Mouse (Mus musculus): Measurements from ENCODE around the gene Olfr99. TPM values are rescaled to one million over a fixed set of nuclear protein-coding genes. Genes with fewer than 3 reads are reported as not detected.

Olfr99 gene
- not detected in 2 replicates for polyA plus RNA-seq (2015; fragmentation: Nextera tagmentation; extraction: Ambion mirVana)

DNA sequence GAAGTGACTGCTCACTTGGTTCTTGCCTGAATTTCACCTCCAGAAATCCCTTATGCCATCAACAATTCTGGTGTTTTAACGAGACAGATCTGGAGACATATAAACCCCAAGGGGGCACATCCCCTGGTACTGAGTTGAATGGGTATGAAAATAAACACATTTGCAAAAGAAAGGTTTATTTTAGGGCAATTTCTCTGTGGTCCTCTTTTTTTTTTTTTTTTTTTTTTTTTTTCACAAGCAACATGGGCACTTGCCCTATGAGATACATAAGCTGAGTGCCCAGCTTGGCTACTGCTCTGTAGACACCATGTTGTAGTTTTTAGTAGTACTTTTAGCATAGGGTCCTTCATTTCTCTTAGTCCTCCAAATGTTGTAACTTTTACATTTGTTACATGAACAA lies at the start of gene Olfr99:
Gene Olfr99, minus strand, starts transcription at position 101 of the 400 bp plus-strand sequence.
- WGBS = 74% methylated on average over 1 of the region's 1 CpGs
- no peak for ATAC-seq (ENCODE audit: low FRiP score)
- no peak within 1 kb of the TSS for H3K4me2 ChIP-seq
- no peak within 1 kb of the TSS for H3K9ac ChIP-seq (replicated peaks)
- no peaks in the 10 kb centered on the region for H3K27me3 ChIP-seq (replicated peaks)
- H3K9me3 ChIP-seq (replicated peaks) = no peaks in the 10 kb centered on the region
- no peaks in the 10 kb centered on the region for H3K4me1 ChIP-seq
- no peak within 1 kb of the TSS for H3K4me3 ChIP-seq (replicated peaks)
- no peak within 1 kb of the TSS for H3K27ac ChIP-seq (replicated peaks)
- H3K36me3 ChIP-seq = no peaks in the 10 kb centered on the region

- Histone ChIP-seq H3K4me1 (no peaks in the 10 kb centered on the region), H3K27ac (replicated peaks) (no peak within 1 kb of the TSS), H3K27me3 (replicated peaks) (no peaks in the 10 kb centered on the region), H3K4me3 (replicated peaks) (no peak within 1 kb of the TSS), H3K36me3 (no peaks in the 10 kb centered on the region), H3K9me3 (replicated peaks) (no peaks in the 10 kb centered on the region), H3K4me2 (no peak within 1 kb of the TSS), H3K9ac (replicated peaks) (no peak within 1 kb of the TSS)
- ATAC-seq (ENCODE audit: low FRiP score) = no peak
Measured at GRCm38 (mm10) chr17:37316954-37317353, 33.7 kb upstream of the Olfr99 start, which contains the start of gene Olfr102. Gene Olfr102, minus strand, starts transcription at chr17:37317054.

GRCm38 (mm10) chr17:37310146-37310699 lies 27.0 kb upstream of the Olfr99 start:
- no peaks in the 10 kb centered on the region for H3K4me1 ChIP-seq
- ATAC-seq (ENCODE audit: low FRiP score) = no peak
- 51% methylated on average over 2 of the region's 2 CpGs for WGBS

GRCm38 (mm10) chr17:37308483-37308882 lies 25.2 kb upstream of the Olfr99 start:
- H3K27ac ChIP-seq (replicated peaks) = no peak overlapping the region
- no peak overlapping the region for H3K4me3 ChIP-seq (replicated peaks)
- ATAC-seq (ENCODE audit: low FRiP score) = no peak
- H3K27me3 ChIP-seq (replicated peaks) = no peaks in the 10 kb centered on the region
- no peak overlapping the region for H3K4me2 ChIP-seq
- no peaks in the 10 kb centered on the region for H3K4me1 ChIP-seq
- H3K9ac ChIP-seq (replicated peaks) = no peak overlapping the region
- WGBS = 44% methylated on average over 4 of the region's 4 CpGs
- no peaks in the 10 kb centered on the region for H3K9me3 ChIP-seq (replicated peaks)
- no peaks in the 10 kb centered on the region for H3K36me3 ChIP-seq

More at GRCm38 (mm10) chr17:37310146-37310699, 27.0 kb upstream of the Olfr99 start:
- no peaks in the 10 kb centered on the region for H3K27me3 ChIP-seq (replicated peaks)
- H3K27ac ChIP-seq (replicated peaks) = no peak overlapping the region
- H3K9ac ChIP-seq (replicated peaks) = no peak overlapping the region
- no peaks in the 10 kb centered on the region for H3K36me3 ChIP-seq
- no peak overlapping the region for H3K4me2 ChIP-seq
- H3K9me3 ChIP-seq (replicated peaks) = no peaks in the 10 kb centered on the region
- no peak overlapping the region for H3K4me3 ChIP-seq (replicated peaks)

GRCm38 (mm10) chr17:37304213-37304612 lies 21.0 kb upstream of the Olfr99 start, which contains the start of gene Olfr101:
Gene Olfr101, minus strand, starts transcription at chr17:37304313.
- no peak for ATAC-seq (ENCODE audit: low FRiP score)
- no peak within 1 kb of the TSS for H3K27ac ChIP-seq (replicated peaks)
- H3K36me3 ChIP-seq = no peaks in the 10 kb centered on the region
- H3K4me2 ChIP-seq = no peak within 1 kb of the TSS
- no peak within 1 kb of the TSS for H3K4me3 ChIP-seq (replicated peaks)
- no peaks in the 10 kb centered on the region for H3K27me3 ChIP-seq (replicated peaks)
- no peak within 1 kb of the TSS for H3K9ac ChIP-seq (replicated peaks)
- WGBS = 82% methylated on average over 4 of the region's 4 CpGs
- no peaks in the 10 kb centered on the region for H3K9me3 ChIP-seq (replicated peaks)
- H3K4me1 ChIP-seq = no peaks in the 10 kb centered on the region

DNA sequence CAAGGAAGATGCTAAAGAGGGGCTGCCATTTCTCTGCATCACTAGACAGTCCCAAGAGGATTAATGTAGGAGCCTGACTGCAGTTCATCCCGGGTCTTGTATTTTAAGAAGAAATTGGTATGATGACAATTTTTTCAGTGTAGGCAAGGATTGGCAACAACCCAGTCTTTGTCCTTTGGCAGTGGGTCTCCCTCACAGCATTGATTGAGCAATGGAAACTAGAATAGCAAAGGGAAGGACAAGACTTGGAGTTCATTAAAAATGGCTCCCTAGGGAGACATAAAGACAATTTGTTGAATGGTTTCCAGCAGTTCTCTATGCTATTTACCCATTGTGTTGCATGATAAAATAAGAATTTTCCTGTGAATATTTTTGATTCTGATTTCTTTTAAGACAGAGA lies 2.9 kb downstream of the Olfr99 start:
- Histone ChIP-seq H3K27me3 (replicated peaks) (no peaks in the 10 kb centered on the region), H3K4me2 (no peak overlapping the region), H3K36me3 (no peaks in the 10 kb centered on the region), H3K27ac (replicated peaks) (no peak overlapping the region), H3K4me1 (no peaks in the 10 kb centered on the region), H3K9ac (replicated peaks) (no peak overlapping the region), H3K4me3 (replicated peaks) (no peak overlapping the region), H3K9me3 (replicated peaks) (no peaks in the 10 kb centered on the region)
- WGBS = 89% methylated on average over 1 of the region's 1 CpGs
- ATAC-seq (ENCODE audit: low FRiP score) = no peak

DNA sequence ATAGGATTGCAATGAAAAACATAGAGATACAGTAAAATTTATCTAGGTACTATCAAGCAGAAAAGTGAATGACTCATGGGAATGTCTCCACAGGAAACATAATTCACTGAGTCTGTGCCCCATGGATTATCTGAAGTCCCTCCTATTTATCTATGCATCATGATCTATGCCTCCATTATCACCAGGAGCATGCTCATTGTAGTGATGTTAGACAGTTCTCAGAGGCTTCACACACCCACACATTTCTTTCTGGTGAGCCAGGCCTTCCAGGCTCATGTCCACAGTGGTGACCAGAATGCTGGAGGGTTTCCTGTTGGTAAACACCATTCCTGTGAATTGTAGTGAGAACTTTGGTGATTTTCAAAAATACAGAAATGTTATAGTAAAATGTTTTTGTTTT lies 6.7 kb downstream of the Olfr99 start:
- no peak overlapping the region for H3K9ac ChIP-seq (replicated peaks)
- no peaks in the 10 kb centered on the region for H3K9me3 ChIP-seq (replicated peaks)
- no peak overlapping the region for H3K4me3 ChIP-seq (replicated peaks)
- no peak overlapping the region for H3K4me2 ChIP-seq
- no peaks in the 10 kb centered on the region for H3K4me1 ChIP-seq
- H3K36me3 ChIP-seq = no peaks in the 10 kb centered on the region
- no peak for ATAC-seq (ENCODE audit: low FRiP score)
- H3K27me3 ChIP-seq (replicated peaks) = no peaks in the 10 kb centered on the region
- H3K27ac ChIP-seq (replicated peaks) = no peak overlapping the region

DNA sequence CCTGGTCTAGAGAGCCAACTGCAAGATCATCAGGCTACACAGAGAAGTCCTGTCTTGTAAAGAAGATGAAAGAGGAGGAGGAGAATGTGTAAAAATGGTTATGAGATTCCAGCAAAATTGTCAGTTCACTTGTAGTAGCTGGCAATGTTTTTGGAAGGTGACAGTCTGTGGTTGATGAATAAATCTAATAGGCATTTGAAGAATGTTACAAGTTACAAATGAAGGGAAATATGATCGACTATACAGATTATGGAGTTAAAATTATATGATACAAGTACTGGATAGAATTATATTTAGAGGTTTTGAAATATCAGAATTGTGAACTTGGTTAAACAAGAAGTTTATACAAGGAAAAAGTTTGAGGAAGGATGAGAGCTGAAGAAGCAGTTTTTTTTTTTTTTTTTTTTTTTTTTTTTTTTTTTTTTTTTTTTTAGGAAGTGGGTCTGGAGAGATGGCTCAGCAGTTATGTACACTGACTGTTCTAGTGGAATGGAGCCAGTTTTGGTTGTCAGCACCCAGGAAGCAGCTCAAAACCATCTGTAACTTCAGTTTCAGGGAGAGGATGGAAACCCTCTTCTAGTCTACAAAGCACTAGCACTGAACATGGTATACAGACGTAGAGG lies 7.5 kb downstream of the Olfr99 start:
- no peaks in the 10 kb centered on the region for H3K9me3 ChIP-seq (replicated peaks)
- H3K4me2 ChIP-seq = no peak overlapping the region
- H3K4me1 ChIP-seq = no peaks in the 10 kb centered on the region; the same call in 1 of the 2 replicates
- no peak overlapping the region for H3K4me3 ChIP-seq (replicated peaks)
- no peak overlapping the region for H3K27ac ChIP-seq (replicated peaks)
- no peak overlapping the region for H3K9ac ChIP-seq (replicated peaks)
- no peaks in the 10 kb centered on the region for H3K27me3 ChIP-seq (replicated peaks)
- 88% methylated on average over 2 of the region's 2 CpGs for WGBS
- no peaks in the 10 kb centered on the region for H3K36me3 ChIP-seq
- no peak for ATAC-seq (ENCODE audit: low FRiP score)

DNA sequence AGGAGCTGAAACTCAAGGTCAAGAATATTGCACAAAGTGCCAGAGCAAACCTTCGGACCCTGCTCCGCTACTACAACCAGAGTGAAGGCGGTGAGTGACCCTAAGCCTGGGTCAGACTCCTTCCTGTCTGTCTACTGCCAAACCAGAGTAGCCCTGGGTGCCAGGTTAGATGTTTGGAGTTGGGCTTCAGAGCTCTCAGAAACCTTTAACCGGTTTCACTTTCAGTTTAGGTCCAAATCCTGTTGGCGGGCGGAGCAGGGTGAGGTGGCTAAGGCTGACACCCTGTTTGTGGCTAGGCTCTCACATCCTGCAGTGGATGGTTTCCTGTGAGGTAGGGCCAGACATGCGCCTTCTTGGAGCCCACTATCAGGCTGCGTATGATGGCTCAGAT lies 12.6 kb downstream of the Olfr99 start:
- Histone ChIP-seq H3K4me2 (peak overlapping the region; percentile 98), H3K9me3 (replicated peaks) (no peaks in the 10 kb centered on the region), H3K36me3 (no peaks in the 10 kb centered on the region), H3K27me3 (replicated peaks) (no peaks in the 10 kb centered on the region), H3K4me1 (peaks cover 6% of the 10 kb centered on the region), H3K9ac (replicated peaks) (peak overlapping the region; percentile 51), H3K4me3 (replicated peaks) (peak overlapping the region; percentile 54), H3K27ac (replicated peaks) (no peak overlapping the region)
- WGBS = 66% methylated on average over 8 of the region's 8 CpGs
- ATAC-seq (ENCODE audit: low FRiP score) = no peak

DNA sequence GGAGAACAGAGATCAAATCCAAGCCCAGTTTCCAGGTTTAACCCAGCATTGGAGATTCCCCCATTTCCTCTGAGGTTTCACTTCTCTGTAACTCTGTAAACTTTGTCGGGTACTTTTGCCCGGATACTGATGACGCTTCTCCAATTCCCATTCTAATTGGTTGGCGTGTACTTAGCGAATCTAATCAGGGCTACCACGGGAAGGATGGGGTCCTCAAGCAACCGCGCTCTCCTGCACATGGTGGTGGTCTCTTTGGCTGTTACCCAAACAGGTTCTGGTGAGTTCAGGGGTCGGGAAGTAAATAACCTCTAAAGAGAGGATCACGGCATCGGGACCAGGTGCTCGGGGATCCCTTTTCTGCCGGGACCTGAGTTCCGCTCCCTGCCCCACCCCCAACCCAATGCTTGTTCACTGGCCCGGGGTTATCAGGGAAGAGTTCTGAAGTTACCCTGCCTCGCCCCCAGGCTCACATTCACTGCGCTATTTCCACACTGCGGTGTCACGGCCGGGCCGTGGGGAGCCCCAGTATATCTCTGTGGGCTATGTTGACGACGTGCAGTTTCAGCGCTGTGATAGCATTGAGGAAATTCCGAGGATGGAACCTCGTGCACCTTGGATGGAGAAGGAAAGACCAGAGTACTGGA lies 13.1 kb downstream of the Olfr99 start, which contains the start of gene H2-M3:
Gene H2-M3, plus strand, starts transcription at position 163 of the 644 bp plus-strand sequence.
- H3K4me1 ChIP-seq = peaks cover 6% of the 10 kb centered on the region
- H3K36me3 ChIP-seq = no peaks in the 10 kb centered on the region
- ATAC-seq (ENCODE audit: low FRiP score) = peak; percentile 99
- no peak within 1 kb of the TSS for H3K27ac ChIP-seq (replicated peaks)
- no peaks in the 10 kb centered on the region for H3K27me3 ChIP-seq (replicated peaks)
- no peaks in the 10 kb centered on the region for H3K9me3 ChIP-seq (replicated peaks)
- peak within 1 kb of the TSS; percentile 51 for H3K9ac ChIP-seq (replicated peaks)
- peak within 1 kb of the TSS; percentile 54 for H3K4me3 ChIP-seq (replicated peaks)
- WGBS = 6% methylated on average over 26 of the region's 26 CpGs
- H3K4me2 ChIP-seq = peak within 1 kb of the TSS; percentile 98

GRCm38 (mm10) chr17:37263626-37264025 lies 19.6 kb downstream of the Olfr99 start, which contains the start of gene Olfr98:
Gene Olfr98, minus strand, starts transcription at chr17:37263749.
- H3K9me3 ChIP-seq (replicated peaks) = no peaks in the 10 kb centered on the region
- ATAC-seq (ENCODE audit: low FRiP score) = no peak
- 94% methylated on average over 1 of the region's 1 CpGs for WGBS
- H3K27ac ChIP-seq (replicated peaks) = no peak within 1 kb of the TSS
- H3K4me3 ChIP-seq (replicated peaks) = no peak within 1 kb of the TSS
- H3K4me1 ChIP-seq = no peaks in the 10 kb centered on the region
- H3K9ac ChIP-seq (replicated peaks) = no peak within 1 kb of the TSS
- no peaks in the 10 kb centered on the region for H3K27me3 ChIP-seq (replicated peaks)
- H3K36me3 ChIP-seq = no peaks in the 10 kb centered on the region
- no peak within 1 kb of the TSS for H3K4me2 ChIP-seq

- no peak for ATAC-seq (ENCODE audit: low FRiP score)
- H3K4me3 ChIP-seq (replicated peaks) = no peak overlapping the region
- no peaks in the 10 kb centered on the region for H3K4me1 ChIP-seq
- no peaks in the 10 kb centered on the region for H3K36me3 ChIP-seq
- no peaks in the 10 kb centered on the region for H3K27me3 ChIP-seq (replicated peaks)
- H3K4me2 ChIP-seq = no peak overlapping the region
- whole genome bisulfite sequencing = 12% methylated on average over 1 of the region's 1 CpGs
- no peak overlapping the region for H3K9ac ChIP-seq (replicated peaks)
- no peak overlapping the region for H3K27ac ChIP-seq (replicated peaks)
- H3K9me3 ChIP-seq (replicated peaks) = no peaks in the 10 kb centered on the region
Measured at GRCm38 (mm10) chr17:37250544-37250943, 32.7 kb downstream of the Olfr99 start.
